ENCODE assay signal across 37 mouse cellular contexts in genomic region chr17:84658195-84658594, GRCm38 (mm10). TPM values are rescaled to one million over a fixed set of nuclear protein-coding genes. Genes with fewer than 3 reads are reported as not detected.
DNase-seq lines count a peak whose midpoint lies in the region; ATAC-seq and TF ChIP-seq lines count a peak whose summit lies in the region.
"Had no signal": no experiment of that assay in that cellular context is flagged by ENCODE, and none has a peak within 500 bp of the region (broad histone marks: within the 10 kb centered on the region; RNA-seq: fewer than 3 reads in every experiment).

No protein-coding gene starts in this region.

- intact Hi-C loops in gastrocnemius, adult 2 months (cut with DNase I) = no loop called here

- no peaks in the 10 kb centered on the region for H3K27me3 ChIP-seq in hindbrain, embryonic 10.5 days (ENCODE audit: insufficient read depth, poor library complexity, severe bottlenecking)
- H3K27me3 ChIP-seq in hindbrain, embryonic 11.5 days (ENCODE audit: control insufficient read depth, insufficient read depth, low read length) = no peaks in the 10 kb centered on the region
- H3K27me3 ChIP-seq in lung, embryonic 14.5 days (ENCODE audit: insufficient read depth, low read length) = no peaks in the 10 kb centered on the region
- H3K27me3 ChIP-seq in neural tube, embryonic 11.5 days (ENCODE audit: control insufficient read depth, insufficient read depth, low read length) = no peaks in the 10 kb centered on the region
- no peaks in the 10 kb centered on the region for H3K27me3 ChIP-seq in midbrain, embryonic 16.5 days (ENCODE audit: control insufficient read depth, insufficient read depth, low read depth, low read length)
- H3K27me3 ChIP-seq: embryonic facial prominence, embryonic 13.5 days; hindbrain, embryonic 13.5 days; liver, embryonic 12.5 days; Patski had no signal

- no peak overlapping the region for H3K9ac ChIP-seq in hindbrain, embryonic 11.5 days (ENCODE audit: low read depth, low read length)
- no peak overlapping the region for H3K9ac ChIP-seq in lung, embryonic 14.5 days
- H3K9ac ChIP-seq in neural tube, embryonic 11.5 days (ENCODE audit: low read length) = no peak overlapping the region
- H3K9ac ChIP-seq in midbrain, embryonic 16.5 days (ENCODE audit: low read depth, low read length) = no peak overlapping the region
- H3K9ac ChIP-seq: embryonic facial prominence, embryonic 13.5 days; hindbrain, embryonic 13.5 days; liver, embryonic 12.5 days; liver, postnatal 0 days had no signal

- H3K4me3 ChIP-seq in hindbrain, embryonic 10.5 days = no peak overlapping the region
- H3K4me3 ChIP-seq in hindbrain, embryonic 11.5 days (ENCODE audit: low read depth, low read length) = no peak overlapping the region
- no peak overlapping the region for H3K4me3 ChIP-seq in lung, embryonic 14.5 days (ENCODE audit: low read depth, low read length)
- no peak overlapping the region for H3K4me3 ChIP-seq in lung, adult 2 months (replicated peaks; ENCODE audit: extremely low read depth, low read depth, low read length)
- no peak overlapping the region for H3K4me3 ChIP-seq in neural tube, embryonic 11.5 days (ENCODE audit: low read depth, low read length)
- no peak overlapping the region for H3K4me3 ChIP-seq in midbrain, embryonic 16.5 days (ENCODE audit: low read depth, low read length)
- no peak overlapping the region for H3K4me3 ChIP-seq in gastrocnemius, adult 2 months
- H3K4me3 ChIP-seq: embryonic facial prominence, embryonic 13.5 days; hindbrain, embryonic 13.5 days; liver, embryonic 12.5 days; myocyte had no signal

- no peak for TF ChIP-seq POLR2A in lung, adult 2 months (IDR thresholded peaks at IDR 0.05; ENCODE audit: borderline replicate concordance, extremely low read depth, low read depth, low read length)

- H3K27ac ChIP-seq in hindbrain, embryonic 10.5 days = no peak overlapping the region
- H3K27ac ChIP-seq in hindbrain, embryonic 11.5 days (ENCODE audit: low read depth, low read length) = no peak overlapping the region
- no peak overlapping the region for H3K27ac ChIP-seq in lung, embryonic 14.5 days (ENCODE audit: low read depth)
- H3K27ac ChIP-seq in neural tube, embryonic 11.5 days (ENCODE audit: low read depth, low read length) = 0 out of 2 replicates have a peak overlapping the region, but pooled peaks have one; percentile 8
- H3K27ac ChIP-seq in midbrain, embryonic 16.5 days (ENCODE audit: low read length) = no peak overlapping the region
- H3K27ac ChIP-seq in gastrocnemius, adult 2 months = no peak overlapping the region
- H3K27ac ChIP-seq: embryonic facial prominence, embryonic 13.5 days; liver, embryonic 12.5 days had no signal

- no peak overlapping the region for H3K4me2 ChIP-seq in hindbrain, embryonic 11.5 days (replicated peaks; ENCODE audit: low read depth, low read length)
- no peak overlapping the region for H3K4me2 ChIP-seq in lung, embryonic 14.5 days
- no peak overlapping the region for H3K4me2 ChIP-seq in neural tube, embryonic 11.5 days (ENCODE audit: low read depth)
- H3K4me2 ChIP-seq in midbrain, embryonic 16.5 days (ENCODE audit: low read length) = no peak overlapping the region
- H3K4me2 ChIP-seq: embryonic facial prominence, embryonic 13.5 days; hindbrain, embryonic 13.5 days; liver, embryonic 12.5 days; midbrain, embryonic 11.5 days had no signal

- TF ChIP-seq CTCF in lung, embryonic 14.5 days (IDR thresholded peaks at IDR 0.05; ENCODE audit: low read depth) = no peak
- no peak for TF ChIP-seq CTCF in lung, adult 2 months (IDR thresholded peaks at IDR 0.05; ENCODE audit: insufficient read depth, low read length)
- TF ChIP-seq CTCF in gastrocnemius, adult 2 months (IDR thresholded peaks at IDR 0.05) = no peak

- peaks cover 39% of the 10 kb centered on the region for H3K4me1 ChIP-seq in hindbrain, embryonic 10.5 days (replicated peaks)
- H3K4me1 ChIP-seq in hindbrain, embryonic 11.5 days (replicated peaks; ENCODE audit: control insufficient read depth, insufficient read depth, low read length) = peaks cover 5% of the 10 kb centered on the region
- no peaks in the 10 kb centered on the region for H3K4me1 ChIP-seq in lung, embryonic 14.5 days (ENCODE audit: insufficient read depth)
- no peaks in the 10 kb centered on the region for H3K4me1 ChIP-seq in lung, adult 2 months (ENCODE audit: control insufficient read depth, insufficient read depth, low read length)
- peaks cover 16% of the 10 kb centered on the region for H3K4me1 ChIP-seq in neural tube, embryonic 11.5 days (ENCODE audit: control insufficient read depth, insufficient read depth, low read length)
- peaks cover 15% of the 10 kb centered on the region for H3K4me1 ChIP-seq in midbrain, embryonic 16.5 days (ENCODE audit: control insufficient read depth, insufficient read depth, low read length)
- H3K4me1 ChIP-seq: liver, embryonic 12.5 days had no signal

- WGBS in hindbrain, embryonic 10.5 days = 37% methylated on average over 5 of the region's 5 CpGs
- WGBS in hindbrain, embryonic 11.5 days = 35% methylated on average over 5 of the region's 5 CpGs
- 26% methylated on average over 5 of the region's 5 CpGs for WGBS in lung, embryonic 14.5 days
- 47% methylated on average over 5 of the region's 5 CpGs for WGBS in lung, adult 2 months
- WGBS in neural tube, embryonic 11.5 days = 35% methylated on average over 5 of the region's 5 CpGs
- WGBS in midbrain, embryonic 16.5 days = 66% methylated on average over 5 of the region's 5 CpGs

- peaks cover 4% of the 10 kb centered on the region; the same call in 1 of the 2 replicates for H3K36me3 ChIP-seq in hindbrain, embryonic 10.5 days
- no peaks in the 10 kb centered on the region for H3K36me3 ChIP-seq in hindbrain, embryonic 11.5 days (ENCODE audit: control insufficient read depth, insufficient read depth, low read length)
- H3K36me3 ChIP-seq in lung, embryonic 14.5 days (ENCODE audit: insufficient read depth) = no peaks in the 10 kb centered on the region
- no peaks in the 10 kb centered on the region for H3K36me3 ChIP-seq in neural tube, embryonic 11.5 days (ENCODE audit: control insufficient read depth, insufficient read depth, low read length)
- H3K36me3 ChIP-seq in midbrain, embryonic 16.5 days (ENCODE audit: control insufficient read depth, insufficient read depth, low read length) = no peaks in the 10 kb centered on the region
- H3K36me3 ChIP-seq: liver, embryonic 12.5 days had no signal

- ATAC-seq in hindbrain, embryonic 11.5 days (ENCODE audit: low FRiP score) = no peak
- ATAC-seq in lung, embryonic 14.5 days (ENCODE audit: insufficient read depth) = peak; percentile 39; the same call in 1 of the 2 replicates
- ATAC-seq in neural tube, embryonic 11.5 days (ENCODE audit: insufficient read depth, low FRiP score, low TSS enrichment) = no peak
- no peak for ATAC-seq in midbrain, embryonic 16.5 days
- ATAC-seq: forebrain, embryonic 16.5 days; inflammation-experienced regulatory T-cells, adult 6 months; liver, embryonic 12.5 days; liver, postnatal 0 days; Patski had no signal

- DNase-seq in hindbrain, embryonic 10.5 days (ENCODE audit: low spot score) = peak; percentile 53
- DNase-seq in hindbrain, embryonic 11.5 days (ENCODE audit: low spot score) = no peak
- no peak for DNase-seq in lung, embryonic 14.5 days
- DNase-seq in lung, adult 2 months = no peak
- peak; percentile 68 for DNase-seq in embryo, embryonic 11 days
- no peak for DNase-seq in neural tube, embryonic 11.5 days (ENCODE audit: low spot score)
- DNase-seq in gastrocnemius, adult 2 months = no peak
- DNase-seq: adrenal gland, postnatal 10 days; cerebellum, adult 11-12 months; cerebellum, adult 9-11 months; gastrocnemius, postnatal 10 days; heart, postnatal 14 days; kidney, adult 8-10 months; kidney, postnatal 14 days; liver, postnatal 0 days; right cerebral cortex, postnatal 25 days; spleen, adult 18-20 months; thymus, adult 18-20 months; thymus, postnatal 25 days had no signal

- no peaks in the 10 kb centered on the region for H3K9me3 ChIP-seq in hindbrain, embryonic 10.5 days
- H3K9me3 ChIP-seq in hindbrain, embryonic 11.5 days (ENCODE audit: control insufficient read depth, low read length) = no peaks in the 10 kb centered on the region
- no peaks in the 10 kb centered on the region for H3K9me3 ChIP-seq in lung, embryonic 14.5 days (ENCODE audit: low read depth, low read length)
- no peaks in the 10 kb centered on the region for H3K9me3 ChIP-seq in neural tube, embryonic 11.5 days (ENCODE audit: control insufficient read depth, low read length)
- H3K9me3 ChIP-seq in midbrain, embryonic 16.5 days (replicated peaks; ENCODE audit: control insufficient read depth, low read length, poor library complexity, severe bottlenecking) = no peaks in the 10 kb centered on the region
- H3K9me3 ChIP-seq: embryonic facial prominence, embryonic 13.5 days; hindbrain, embryonic 13.5 days; liver, embryonic 12.5 days had no signal

RNA-seq across cellular contexts. Expression of gene Abcg8, which starts 17.9 kb away (rescaled TPM):
- polyA plus RNA-seq in hindbrain, embryonic 10.5 days (2016; fragmentation: Nextera tagmentation; extraction: Ambion mirVana) = 0.10 and 0.15 TPM in 2 replicates
- polyA plus RNA-seq in hindbrain, embryonic 11.5 days (2014; fragmentation: Nextera tagmentation; extraction: Ambion mirVana) = 0.28 and 0.42 TPM in 2 replicates
- 0.05 and 0.11 TPM in 2 replicates for polyA plus RNA-seq in lung, embryonic 14.5 days (2014; fragmentation: Nextera tagmentation; extraction: Ambion mirVana)
- polyA plus RNA-seq in lung, adult 2 months (2012; rRNA removed) = 0.06 and 0.19 TPM in 2 replicates
- not detected in 2 replicates for polyA plus RNA-seq in neural tube, embryonic 11.5 days (2014; fragmentation: Nextera tagmentation; extraction: Ambion mirVana)
- polyA plus RNA-seq in midbrain, embryonic 16.5 days (2015; fragmentation: Nextera tagmentation; extraction: Ambion mirVana) = 0.08 TPM in 1 of 2 replicates, not detected in the other
- total RNA-seq in gastrocnemius, adult 2 months (2021) = not detected
- total RNA-seq: gastrocnemius, postnatal 10 days; heart, postnatal 14 days; layer of hippocampus, adult 18-20 months; layer of hippocampus, postnatal 10 days; left cerebral cortex, postnatal 36 days; megakaryocyte progenitor cell, adult 5-6 weeks; MEL; midbrain, postnatal 0 days had no signal
- polyA plus RNA-seq: forebrain, embryonic 16.5 days; heart, embryonic 14.5 days; inflammation-experienced regulatory T-cells, adult 6 months; midbrain, embryonic 11.5 days; midbrain, postnatal 0 days; neural tube, embryonic 14.5 days had no signal

RNA-seq across cellular contexts. Expression of gene Abcg5, which starts 24.6 kb away (rescaled TPM):
- 2.6 and 3.2 TPM in 2 replicates for polyA plus RNA-seq in hindbrain, embryonic 10.5 days (2016; fragmentation: Nextera tagmentation; extraction: Ambion mirVana)
- polyA plus RNA-seq in hindbrain, embryonic 11.5 days (2014; fragmentation: Nextera tagmentation; extraction: Ambion mirVana) = 2.2 and 3.0 TPM in 2 replicates
- polyA plus RNA-seq in lung, embryonic 14.5 days (2014; fragmentation: Nextera tagmentation; extraction: Ambion mirVana) = 0.57 and 0.70 TPM in 2 replicates
- 0.33 and 0.45 TPM in 2 replicates for polyA plus RNA-seq in lung, adult 2 months (2012; rRNA removed)
- 0.16 and 0.52 TPM in 2 replicates for polyA plus RNA-seq in neural tube, embryonic 11.5 days (2014; fragmentation: Nextera tagmentation; extraction: Ambion mirVana)
- 1.5 and 2.7 TPM in 2 replicates for polyA plus RNA-seq in midbrain, embryonic 16.5 days (2015; fragmentation: Nextera tagmentation; extraction: Ambion mirVana)
- not detected for total RNA-seq in gastrocnemius, adult 2 months (2021)
- total RNA-seq: gastrocnemius, postnatal 10 days; heart, postnatal 14 days; layer of hippocampus, adult 18-20 months; layer of hippocampus, postnatal 10 days; left cerebral cortex, adult 18-20 months; megakaryocyte progenitor cell, adult 5-6 weeks; MEL had no signal
- polyA plus RNA-seq: myocyte, Patski had no signal

RNA-seq across cellular contexts. Expression of gene Dync2li1, which starts 31.9 kb away (rescaled TPM):
- polyA plus RNA-seq in hindbrain, embryonic 10.5 days (2016; fragmentation: Nextera tagmentation; extraction: Ambion mirVana) = 29.4 and 30.0 TPM in 2 replicates
- 36.0 and 38.2 TPM in 2 replicates for polyA plus RNA-seq in hindbrain, embryonic 11.5 days (2014; fragmentation: Nextera tagmentation; extraction: Ambion mirVana)
- 33.8 and 36.5 TPM in 2 replicates for polyA plus RNA-seq in lung, embryonic 14.5 days (2014; fragmentation: Nextera tagmentation; extraction: Ambion mirVana)
- 5.5 and 11.4 TPM in 2 replicates for polyA plus RNA-seq in lung, adult 2 months (2012; rRNA removed)
- polyA plus RNA-seq in neural tube, embryonic 11.5 days (2014; fragmentation: Nextera tagmentation; extraction: Ambion mirVana) = 29.6 and 30.4 TPM in 2 replicates
- polyA plus RNA-seq in midbrain, embryonic 16.5 days (2015; fragmentation: Nextera tagmentation; extraction: Ambion mirVana) = 38.8 and 40.6 TPM in 2 replicates
- total RNA-seq in gastrocnemius, adult 2 months (2021) = 1 to 10 TPM; 3.2 to 3.6 TPM
- total RNA-seq: MEL had no signal

Comparison
In these comparisons a context has a peak if more than half of its experiments do, and no peak if none do; other contexts are left out.
1. DNase-seq: peak in hindbrain, embryonic 10.5 days (single experiment) and embryo, embryonic 11 days (single experiment); none in hindbrain, embryonic 11.5 days (single experiment), lung, embryonic 14.5 days (single experiment), lung, adult 2 months (single experiment), neural tube, embryonic 11.5 days (single experiment) and gastrocnemius, adult 2 months (single experiment).